Mouse (Mus musculus) intestine, embryonic 16.5 days (tissue): ENCODE measurements around the gene Adgrl2. TPM values are rescaled to one million over a fixed set of nuclear protein-coding genes. Genes with fewer than 3 reads are reported as not detected.

Experiments used
- ATAC-seq: fragments of 200-750 bp; cut with Nextera tagmentation; 2 replicates; pipeline ENCODE4 v1.8.0; 2017; ENCODE audit warnings: moderate TSS enrichment, moderate library complexity
- H3K27ac ChIP-seq: fragments of 300-500 bp; sonication (generic); 2 replicates; pipeline ENCODE4 v1.5.1; 2014; ENCODE audit warnings: mild to moderate bottlenecking, low read length
- H3K27me3 ChIP-seq: fragments of 300-500 bp; sonication (generic); replicated peaks from 2 replicates; pipeline ENCODE4 v1.6.1; 2014; ENCODE audit warnings: low read length, control low read depth, mixed read lengths; ENCODE audit not compliant: control insufficient read depth, insufficient read depth
- H3K36me3 ChIP-seq: fragments of 300-500 bp; sonication (generic); 2 replicates; pipeline ENCODE4 v1.6.1; 2014; ENCODE audit warnings: low read length, control low read depth; ENCODE audit not compliant: control insufficient read depth, insufficient read depth
- H3K4me1 ChIP-seq: fragments of 300-500 bp; sonication (generic); 2 replicates; pipeline ENCODE4 v1.6.1; 2014; ENCODE audit warnings: low read length, control low read depth, mixed read lengths; ENCODE audit not compliant: control insufficient read depth, insufficient read depth
- H3K4me2 ChIP-seq: fragments of 300-500 bp; sonication (generic); 2 replicates; pipeline ENCODE4 v1.6.1; 2014; ENCODE audit warnings: low read depth, low read length, control low read depth
- H3K4me3 ChIP-seq: fragments of 300-500 bp; sonication (generic); 2 replicates; pipeline ENCODE4 v1.5.1; 2014; ENCODE audit warnings: mild to moderate bottlenecking, low read length
- H3K9ac ChIP-seq: fragments of 300-500 bp; sonication (generic); 2 replicates; pipeline ENCODE4 v1.6.1; 2014; ENCODE audit warnings: low read depth, low read length
- H3K9me3 ChIP-seq: fragments of 300-500 bp; sonication (generic); 2 replicates; pipeline ENCODE4 v1.6.1; 2016; ENCODE audit warnings: low read length, control low read depth; ENCODE audit not compliant: control insufficient read depth
- WGBS: fragments of 180-500 bp; shearing (Covaris S2); extraction: QIAGEN DNeasy Blood & Tissue Kit; methylation state at CpG from one replicate; pipeline ENCODE4 v1.1.7; 2014; 5-methylcytosine and 5-hydroxymethylcytosine counted together
- polyA plus RNA-seq: library from polyadenylated mRNA; unstranded; fragments of >200 nt; fragmentation: Nextera tagmentation; extraction: Ambion mirVana; gene quantifications from 2 replicates; pipeline ENCODE4 v1.2.1, GENCODE M21; 2015

Gene Adgrl2
- polyA plus RNA-seq, 1 experiment from 2014 or later: 24.4 TPM

GRCm38 (mm10) chr3:148899416-148899815 lies 90.9 kb downstream of the Adgrl2 start:
- H3K27me3 ChIP-seq: no peaks in the 10 kb centered on the region
- peaks cover 18% of the 10 kb centered on the region for H3K4me1 ChIP-seq
- 32% methylated on average over 6 of the region's 6 CpGs for WGBS
- peak; percentile 83 for ATAC-seq
- H3K9ac ChIP-seq: no peak overlapping the region
- H3K4me3 ChIP-seq: no peak overlapping the region
- no peaks in the 10 kb centered on the region for H3K36me3 ChIP-seq
- no peaks in the 10 kb centered on the region for H3K9me3 ChIP-seq
- H3K4me2 ChIP-seq: 0 out of 2 replicates have a peak overlapping the region, but pooled peaks have one; percentile 28
- H3K27ac ChIP-seq: no peak overlapping the region

- Histone ChIP-seq H3K4me2 (no peak overlapping the region), H3K9ac (no peak overlapping the region), H3K27ac (peak overlapping the region; percentile 78), H3K9me3 (no peaks in the 10 kb centered on the region), H3K4me3 (no peak overlapping the region), H3K4me1 (peaks cover 18% of the 10 kb centered on the region), H3K27me3 (no peaks in the 10 kb centered on the region), H3K36me3 (no peaks in the 10 kb centered on the region)
- 53% methylated on average over 8 of the region's 8 CpGs for WGBS
- peak; percentile 86 for ATAC-seq
Measured at GRCm38 (mm10) chr3:148898535-148899250, 91.7 kb downstream of the Adgrl2 start.

- H3K27me3 ChIP-seq: no peaks in the 10 kb centered on the region
- no peak overlapping the region for H3K4me2 ChIP-seq
- WGBS: 58% methylated on average over 10 of the region's 10 CpGs
- ATAC-seq: no peak
- peaks cover 18% of the 10 kb centered on the region for H3K4me1 ChIP-seq
- H3K9ac ChIP-seq: no peak overlapping the region
- H3K36me3 ChIP-seq: no peaks in the 10 kb centered on the region
- no peak overlapping the region for H3K27ac ChIP-seq
- no peak overlapping the region for H3K4me3 ChIP-seq
- no peaks in the 10 kb centered on the region for H3K9me3 ChIP-seq
Measured at GRCm38 (mm10) chr3:148896281-148896680, 94.1 kb downstream of the Adgrl2 start.

- H3K4me2 ChIP-seq: no peak overlapping the region
- no peak overlapping the region for H3K9ac ChIP-seq
- no peak for ATAC-seq
- no peak overlapping the region for H3K4me3 ChIP-seq
- H3K36me3 ChIP-seq: no peaks in the 10 kb centered on the region
- peaks cover 13% of the 10 kb centered on the region for H3K4me1 ChIP-seq
- H3K9me3 ChIP-seq: no peaks in the 10 kb centered on the region
- no peaks in the 10 kb centered on the region for H3K27me3 ChIP-seq
- no peak overlapping the region for H3K27ac ChIP-seq
- 78% methylated on average over 13 of the region's 13 CpGs for WGBS
Measured at GRCm38 (mm10) chr3:148895396-148896109, 94.8 kb downstream of the Adgrl2 start.

GRCm38 (mm10) chr3:148894867-148895266 lies 95.5 kb downstream of the Adgrl2 start:
- H3K9me3 ChIP-seq: no peaks in the 10 kb centered on the region
- no peak for ATAC-seq

GRCm38 (mm10) chr3:148887902-148888301 lies 102.5 kb downstream of the Adgrl2 start:
- Histone ChIP-seq H3K4me2 (no peak overlapping the region), H3K27ac (no peak overlapping the region), H3K36me3 (peaks cover 7% of the 10 kb centered on the region), H3K9ac (no peak overlapping the region), H3K4me3 (no peak overlapping the region), H3K9me3 (no peaks in the 10 kb centered on the region), H3K27me3 (no peaks in the 10 kb centered on the region), H3K4me1 (no peaks in the 10 kb centered on the region; the same call in 1 of the 2 replicates)
- no peak for ATAC-seq
- 83% methylated on average over 5 of the region's 5 CpGs for WGBS

More at GRCm38 (mm10) chr3:148894867-148895266, 95.5 kb downstream of the Adgrl2 start:
- Histone ChIP-seq H3K4me2 (no peak overlapping the region), H3K4me1 (peaks cover 13% of the 10 kb centered on the region; the same call in 1 of the 2 replicates), H3K27me3 (no peaks in the 10 kb centered on the region), H3K4me3 (no peak overlapping the region), H3K36me3 (no peaks in the 10 kb centered on the region), H3K27ac (no peak overlapping the region), H3K9ac (no peak overlapping the region)
- 79% methylated on average over 8 of the region's 8 CpGs for WGBS

- Histone ChIP-seq H3K9ac (no peak overlapping the region), H3K27me3 (no peaks in the 10 kb centered on the region), H3K4me2 (no peak overlapping the region), H3K27ac (no peak overlapping the region), H3K36me3 (peaks cover 7% of the 10 kb centered on the region), H3K9me3 (no peaks in the 10 kb centered on the region), H3K4me3 (no peak overlapping the region), H3K4me1 (no peaks in the 10 kb centered on the region; the same call in 1 of the 2 replicates)
- 78% methylated on average over 4 of the region's 4 CpGs for WGBS
- peak; percentile 31; the same call in 1 of the 2 replicates for ATAC-seq
Measured at GRCm38 (mm10) chr3:148886956-148887355, 103.4 kb downstream of the Adgrl2 start.

GRCm38 (mm10) chr3:148885980-148886668 lies 104.2 kb downstream of the Adgrl2 start:
- Histone ChIP-seq H3K4me1 (no peaks in the 10 kb centered on the region; the same call in 1 of the 2 replicates), H3K9me3 (no peaks in the 10 kb centered on the region), H3K27me3 (no peaks in the 10 kb centered on the region), H3K4me2 (no peak overlapping the region), H3K27ac (no peak overlapping the region), H3K9ac (no peak overlapping the region), H3K36me3 (peaks cover 7% of the 10 kb centered on the region), H3K4me3 (no peak overlapping the region)
- ATAC-seq: no peak
- 81% methylated on average over 8 of the region's 8 CpGs for WGBS

- no peak for ATAC-seq
- no peaks in the 10 kb centered on the region; the same call in 1 of the 2 replicates for H3K4me1 ChIP-seq
- no peak overlapping the region for H3K27ac ChIP-seq
- H3K4me2 ChIP-seq: no peak overlapping the region
- H3K9ac ChIP-seq: no peak overlapping the region
- no peaks in the 10 kb centered on the region for H3K9me3 ChIP-seq
- no peak overlapping the region for H3K4me3 ChIP-seq
- no peaks in the 10 kb centered on the region for H3K27me3 ChIP-seq
- H3K36me3 ChIP-seq: peaks cover 7% of the 10 kb centered on the region
- WGBS: 76% methylated on average over 4 of the region's 4 CpGs
Measured at GRCm38 (mm10) chr3:148885184-148885583, 105.2 kb downstream of the Adgrl2 start.
